Mouse (Mus musculus): ENCODE results near the gene Ncoa5.

DNA sequence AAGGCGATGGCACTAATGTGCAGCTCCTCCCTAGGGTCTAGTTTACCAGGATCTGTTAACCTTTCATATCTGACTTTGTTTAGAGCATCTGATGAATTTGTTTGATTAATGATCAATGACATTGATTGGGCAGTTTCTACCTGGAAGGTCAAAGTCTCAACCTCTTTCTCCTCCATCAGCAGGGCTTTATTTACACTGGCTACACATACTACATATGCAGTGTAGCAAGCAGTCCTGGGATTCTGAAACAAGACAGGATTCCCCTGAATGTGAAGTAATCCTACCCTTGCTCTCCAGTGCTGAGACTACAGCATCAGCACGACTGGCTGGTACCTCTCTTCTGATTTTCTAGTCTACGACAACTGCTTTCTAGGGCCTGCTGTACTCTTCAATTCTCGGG, 27.9 kb downstream of the Ncoa5 start:
- TF ChIP-seq CTCF (IDR thresholded peaks at IDR 0.05) (no peak), EP300 (IDR thresholded peaks at IDR 0.05) (no peak)

Data from lung, postnatal 0 days (tissue).